Mouse (Mus musculus) forebrain, embryonic 14.5 days (tissue): ENCODE results near the gene D17H6S53E. TPM values are rescaled to one million over a fixed set of nuclear protein-coding genes. Genes with fewer than 3 reads are reported as not detected.
"Not testable (repeated sequence)": the region's sequence is repeated elsewhere in the genome, so short reads cannot be mapped to it uniquely, and the experiment has no call there.

ENCODE experiments used
- ATAC-seq: fragments of 200-750 bp; cut with Nextera tagmentation; 2 replicates; pipeline ENCODE4 v1.8.0; 2017; ENCODE audit warnings: mild to moderate bottlenecking, moderate library complexity
- DNase-seq: peaks from one replicate; pipeline ENCODE4 v3.0.0-alpha.2; 2015; ENCODE audit warnings: low spot score
- H3K27ac ChIP-seq: fragments of 300-500 bp; sonication (generic); 2 replicates; pipeline ENCODE4 v1.5.1; 2014; ENCODE audit warnings: low read depth, mild to moderate bottlenecking, control low read depth, low read length, moderate library complexity
- H3K27me3 ChIP-seq: fragments of 300-500 bp; sonication (generic); replicated peaks from 2 replicates; pipeline ENCODE4 v1.6.1; 2014; ENCODE audit warnings: low read length, control low read depth, mixed read lengths; ENCODE audit not compliant: control insufficient read depth, insufficient read depth
- H3K36me3 ChIP-seq: fragments of 300-500 bp; sonication (generic); 2 replicates; pipeline ENCODE4 v1.6.1; 2014; ENCODE audit warnings: low read length, control low read depth; ENCODE audit not compliant: control insufficient read depth, insufficient read depth
- H3K4me1 ChIP-seq: fragments of 300-500 bp; sonication (generic); 2 replicates; pipeline ENCODE4 v1.6.1; 2014; ENCODE audit warnings: antibody characterized with exemption, low read length, control low read depth; ENCODE audit not compliant: control insufficient read depth, insufficient read depth
- H3K4me2 ChIP-seq: fragments of 300-500 bp; sonication (generic); 2 replicates; pipeline ENCODE4 v1.6.1; 2014; ENCODE audit warnings: mild to moderate bottlenecking, control low read depth, low read length
- H3K4me3 ChIP-seq: fragments of 300-500 bp; sonication (generic); 2 replicates; pipeline ENCODE4 v1.5.1; 2014; ENCODE audit warnings: low read depth, low read length, control low read depth
- H3K9ac ChIP-seq: fragments of 300-500 bp; sonication (generic); 2 replicates; pipeline ENCODE4 v1.6.1; 2014; ENCODE audit warnings: mild to moderate bottlenecking, low read length, control low read depth, moderate library complexity
- H3K9me3 ChIP-seq: fragments of 300-500 bp; sonication (generic); replicated peaks from 2 replicates; pipeline ENCODE4 v1.6.1; 2016; ENCODE audit warnings: low read length, control low read depth, mixed read lengths; ENCODE audit not compliant: control insufficient read depth
- WGBS: fragments of 180-500 bp; shearing (Covaris S2); extraction: QIAGEN DNeasy Blood & Tissue Kit; methylation state at CpG from one replicate; pipeline ENCODE4 v1.1.7; 2014; 5-methylcytosine and 5-hydroxymethylcytosine counted together
- polyA plus RNA-seq: library from polyadenylated mRNA; unstranded; fragments of >200 nt; fragmentation: Nextera tagmentation; extraction: Ambion mirVana; gene quantifications from 2 replicates; pipeline ENCODE4 v1.2.1, GENCODE M21; 2014

D17H6S53E gene
- polyA plus RNA-seq, 1 experiment from 2014 or later: 5.5 TPM

- no peak for ATAC-seq
- Histone ChIP-seq H3K4me1 (no peaks in the 10 kb centered on the region), H3K36me3 (peaks cover 28% of the 10 kb centered on the region), H3K9me3 (no peaks in the 10 kb centered on the region), H3K4me3 (no peak overlapping the region), H3K27ac (no peak overlapping the region), H3K9ac (peak overlapping the region; percentile 48; the same call in 1 of the 2 replicates), H3K27me3 (no peaks in the 10 kb centered on the region), H3K4me2 (no peak overlapping the region)
- peak; percentile 43 for DNase-seq
- WGBS: 66% methylated on average over 3 of the region's 3 CpGs
Observed at GRCm38 (mm10) chr17:35106522-35106921, 19.7 kb upstream of the D17H6S53E start.

- DNase-seq: no peak
- Histone ChIP-seq H3K4me2 (no peak within 1 kb of the TSS), H3K9ac (no peak within 1 kb of the TSS), H3K36me3 (peaks cover 13% of the 10 kb centered on the region), H3K27ac (no peak within 1 kb of the TSS), H3K27me3 (no peaks in the 10 kb centered on the region), H3K4me1 (no peaks in the 10 kb centered on the region), H3K9me3 (no peaks in the 10 kb centered on the region), H3K4me3 (no peak within 1 kb of the TSS)
- WGBS: 89% methylated on average over 6 of the region's 6 CpGs
- ATAC-seq: no peak
Observed at GRCm38 (mm10) chr17:35108097-35108496, 18.1 kb upstream of the D17H6S53E start, which contains the start of gene Ly6g5c. TSS of gene Ly6g5c (plus strand) at chr17:35108279.

GRCm38 (mm10) chr17:35111774-35112173 is 14.4 kb upstream of the D17H6S53E start:
- Histone ChIP-seq H3K4me3 (no peak overlapping the region), H3K36me3 (peaks cover 31% of the 10 kb centered on the region), H3K4me2 (no peak overlapping the region), H3K9ac (no peak overlapping the region), H3K27me3 (no peaks in the 10 kb centered on the region), H3K9me3 (no peaks in the 10 kb centered on the region), H3K4me1 (no peaks in the 10 kb centered on the region), H3K27ac (no peak overlapping the region)
- 80% methylated on average over 9 of the region's 9 CpGs for WGBS
- ATAC-seq (no peak), DNase-seq (no peak)

GRCm38 (mm10) chr17:35115046-35116019 is 10.8 kb upstream of the D17H6S53E start, which contains the start of gene Ly6g5b:
TSS of gene Ly6g5b (minus strand) at chr17:35115428.
- Histone ChIP-seq H3K36me3 (peaks cover 59% of the 10 kb centered on the region), H3K27ac (no peak within 1 kb of the TSS), H3K9me3 (no peaks in the 10 kb centered on the region), H3K4me3 (no peak within 1 kb of the TSS), H3K4me1 (peaks cover 5% of the 10 kb centered on the region), H3K4me2 (no peak within 1 kb of the TSS), H3K9ac (no peak within 1 kb of the TSS), H3K27me3 (no peaks in the 10 kb centered on the region)
- WGBS: 85% methylated on average over 8 of the region's 8 CpGs
- DNase-seq: no peak
- ATAC-seq: no peak

GRCm38 (mm10) chr17:35120745-35121142 is 5.4 kb upstream of the D17H6S53E start:
- Histone ChIP-seq H3K9me3 (no peaks in the 10 kb centered on the region), H3K9ac (peak overlapping the region; percentile 93), H3K27me3 (no peaks in the 10 kb centered on the region), H3K4me2 (peak overlapping the region; percentile 97), H3K36me3 (peaks cover 54% of the 10 kb centered on the region), H3K27ac (peak overlapping the region; percentile 66), H3K4me1 (peaks cover 11% of the 10 kb centered on the region), H3K4me3 (peak overlapping the region; percentile 89)
- no peak; the same call in 1 of the 2 replicates for ATAC-seq
- no peak for DNase-seq
- WGBS: under 1% methylated on average over 33 of the region's 33 CpGs

- Histone ChIP-seq H3K4me1 (peaks cover 11% of the 10 kb centered on the region), H3K36me3 (peaks cover 49% of the 10 kb centered on the region), H3K9ac (peak within 1 kb of the TSS; percentile 93), H3K27ac (peak within 1 kb of the TSS; percentile 90), H3K4me2 (peak within 1 kb of the TSS; percentile 97), H3K27me3 (no peaks in the 10 kb centered on the region), H3K4me3 (peak within 1 kb of the TSS; percentile 89), H3K9me3 (no peaks in the 10 kb centered on the region)
- DNase-seq (peak; percentile 100), ATAC-seq (peak; percentile 97)
- WGBS: under 1% methylated on average over 49 of the region's 50 CpGs
Observed at GRCm38 (mm10) chr17:35121143-35121799, 4.9 kb upstream of the D17H6S53E start, which contains the start of gene Gpank1. TSS of gene Gpank1 (plus strand) at chr17:35121455.

- DNase-seq (peak; percentile 91), ATAC-seq (no peak; the same call in none of the 2 replicates)
- H3K27ac ChIP-seq: peak within 1 kb of the TSS; percentile 90
- peak within 1 kb of the TSS; percentile 97 for H3K4me2 ChIP-seq
- H3K9ac ChIP-seq: peak within 1 kb of the TSS; percentile 93
- under 1% methylated on average over 19 of the region's 19 CpGs for WGBS
- no peaks in the 10 kb centered on the region for H3K27me3 ChIP-seq
- peak within 1 kb of the TSS; percentile 89 for H3K4me3 ChIP-seq
- peaks cover 44% of the 10 kb centered on the region for H3K36me3 ChIP-seq
- H3K9me3 ChIP-seq: no peaks in the 10 kb centered on the region
- peaks cover 13% of the 10 kb centered on the region for H3K4me1 ChIP-seq
Observed at GRCm38 (mm10) chr17:35121871-35122303, 4.3 kb upstream of the D17H6S53E start, which contains the start of gene Csnk2b. TSS of gene Csnk2b (minus strand) at chr17:35122053.

GRCm38 (mm10) chr17:35123287-35123686 is 2.9 kb upstream of the D17H6S53E start:
- H3K4me1 ChIP-seq: peaks cover 15% of the 10 kb centered on the region
- WGBS: 94% methylated on average over 9 of the region's 9 CpGs

More at GRCm38 (mm10) chr17:35123287-35123686, 2.9 kb upstream of the D17H6S53E start:
- not testable (repeated sequence) for H3K9ac ChIP-seq, DNase-seq, H3K4me2 ChIP-seq, H3K27me3 ChIP-seq, H3K27ac ChIP-seq, H3K9me3 ChIP-seq, ATAC-seq, H3K4me3 ChIP-seq
- peaks cover 35% of the 10 kb centered on the region for H3K36me3 ChIP-seq
